Comparison of ENCODE assay signal across 21 mouse cellular contexts in the genomic region with DNA sequence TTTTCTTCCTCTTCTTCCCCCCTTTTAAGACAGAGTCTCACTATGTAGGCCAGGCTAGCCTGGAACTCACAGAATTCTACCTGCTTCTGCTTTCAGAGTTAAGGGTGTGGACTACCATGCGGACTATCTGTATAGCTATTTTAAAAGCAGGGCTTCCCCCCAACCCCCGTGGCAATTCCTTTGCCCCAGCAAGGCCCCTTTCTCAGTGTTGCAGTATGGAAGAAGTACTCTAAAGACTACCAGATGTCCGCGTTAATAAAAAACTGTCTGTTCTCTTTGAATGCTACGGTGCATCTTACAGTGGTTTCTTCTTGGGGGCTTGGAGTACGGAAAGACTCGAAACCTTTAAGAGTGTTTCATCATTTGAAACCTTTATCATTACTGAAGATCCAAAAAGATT. TPM values are rescaled to one million over a fixed set of nuclear protein-coding genes. Genes with fewer than 3 reads are reported as not detected.
A peak's percentile ranks its signal among the peaks of the same experiment; 100 is the strongest.
DNase-seq lines count a peak whose midpoint lies in the region; ATAC-seq lines count a peak whose summit lies in the region.
"Had no signal": no experiment of that assay in that cellular context is flagged by ENCODE, and none has a peak within 500 bp of the region (broad histone marks: within the 10 kb centered on the region; RNA-seq: fewer than 3 reads in every experiment).

No protein-coding gene starts in this region.

- peaks cover 26% of the 10 kb centered on the region for H3K36me3 ChIP-seq in forebrain, embryonic 10.5 days (replicated peaks)
- H3K36me3 ChIP-seq in forebrain, embryonic 15.5 days, result no peaks in the 10 kb centered on the region
- peaks cover 47% of the 10 kb centered on the region for H3K36me3 ChIP-seq in embryonic facial prominence, embryonic 13.5 days
- H3K36me3 ChIP-seq in limb, embryonic 13.5 days, result peaks cover 30% of the 10 kb centered on the region

- peaks cover 39% of the 10 kb centered on the region for H3K4me1 ChIP-seq in forebrain, embryonic 10.5 days
- no peaks in the 10 kb centered on the region for H3K4me1 ChIP-seq in forebrain, embryonic 15.5 days
- H3K4me1 ChIP-seq in embryonic facial prominence, embryonic 13.5 days, result peaks cover 81% of the 10 kb centered on the region
- peaks cover 56% of the 10 kb centered on the region for H3K4me1 ChIP-seq in limb, embryonic 13.5 days
- H3K4me1 ChIP-seq: stomach, embryonic 15.5 days had no signal

- H3K27ac ChIP-seq in forebrain, embryonic 10.5 days, result peak overlapping the region; percentile 60; the same call in 1 of the 2 replicates
- no peak overlapping the region for H3K27ac ChIP-seq in forebrain, embryonic 15.5 days (replicated peaks)
- peak overlapping the region; percentile 73 for H3K27ac ChIP-seq in embryonic facial prominence, embryonic 13.5 days
- H3K27ac ChIP-seq in limb, embryonic 13.5 days, result peak overlapping the region; percentile 77
- H3K27ac ChIP-seq: gastrocnemius, adult 2 months; heart, adult 2 months; kidney, postnatal 0 days; lung, embryonic 15.5 days; macrophage; midbrain, embryonic 13.5 days; stomach, embryonic 15.5 days had no signal

- no peaks in the 10 kb centered on the region for H3K27me3 ChIP-seq in forebrain, embryonic 10.5 days (ENCODE audit: poor library complexity, severe bottlenecking)
- no peaks in the 10 kb centered on the region for H3K27me3 ChIP-seq in forebrain, embryonic 15.5 days
- no peaks in the 10 kb centered on the region for H3K27me3 ChIP-seq in embryonic facial prominence, embryonic 13.5 days
- H3K27me3 ChIP-seq in limb, embryonic 13.5 days, result no peaks in the 10 kb centered on the region
- H3K27me3 ChIP-seq: CH12.LX; lung, embryonic 15.5 days; midbrain, embryonic 13.5 days; stomach, embryonic 15.5 days had no signal

- no peak overlapping the region for H3K9ac ChIP-seq in forebrain, embryonic 15.5 days (replicated peaks)
- no peak overlapping the region for H3K9ac ChIP-seq in embryonic facial prominence, embryonic 13.5 days
- no peak overlapping the region for H3K9ac ChIP-seq in limb, embryonic 13.5 days
- H3K9ac ChIP-seq: lung, embryonic 15.5 days; midbrain, embryonic 13.5 days; stomach, embryonic 15.5 days had no signal

- no peak for DNase-seq in forebrain, embryonic 10.5 days (ENCODE audit: extremely low spot score, low spot score)
- peak; percentile 27 for DNase-seq in 3T3-L1 (ENCODE audit: low read depth, low spot score)
- no peak for DNase-seq in adrenal gland, postnatal 14 days
- DNase-seq in layer of hippocampus, postnatal 14 days (ENCODE audit: low spot score in 2 of 2), result no peak
- no peak for DNase-seq in spleen, postnatal 36 days (ENCODE audit: low spot score in 2 of 2)
- DNase-seq: adrenal gland, postnatal 36 days; cerebellum, adult 11-12 months; cerebellum, postnatal 14 days; gastrocnemius, adult 2 months; heart, adult 2 months; kidney, adult 11 months; right cerebral cortex, postnatal 14 days had no signal

- no peak overlapping the region for H3K4me3 ChIP-seq in forebrain, embryonic 10.5 days
- H3K4me3 ChIP-seq in forebrain, embryonic 15.5 days, result no peak overlapping the region
- no peak overlapping the region for H3K4me3 ChIP-seq in embryonic facial prominence, embryonic 13.5 days
- H3K4me3 ChIP-seq in limb, embryonic 13.5 days, result no peak overlapping the region
- H3K4me3 ChIP-seq: gastrocnemius, adult 2 months; heart, adult 2 months; lung, embryonic 15.5 days; midbrain, embryonic 13.5 days; stomach, embryonic 15.5 days had no signal

- H3K4me2 ChIP-seq in forebrain, embryonic 15.5 days (replicated peaks), result no peak overlapping the region
- peak overlapping the region; percentile 24 for H3K4me2 ChIP-seq in embryonic facial prominence, embryonic 13.5 days
- peak overlapping the region; percentile 30; the same call in 1 of the 2 replicates for H3K4me2 ChIP-seq in limb, embryonic 13.5 days (replicated peaks)
- H3K4me2 ChIP-seq: lung, embryonic 15.5 days; midbrain, embryonic 13.5 days; stomach, embryonic 15.5 days had no signal

- no peaks in the 10 kb centered on the region for H3K9me3 ChIP-seq in forebrain, embryonic 10.5 days
- H3K9me3 ChIP-seq in forebrain, embryonic 15.5 days, result no peaks in the 10 kb centered on the region
- no peaks in the 10 kb centered on the region for H3K9me3 ChIP-seq in embryonic facial prominence, embryonic 13.5 days
- no peaks in the 10 kb centered on the region for H3K9me3 ChIP-seq in limb, embryonic 13.5 days
- H3K9me3 ChIP-seq: lung, embryonic 15.5 days; midbrain, embryonic 13.5 days; stomach, embryonic 15.5 days had no signal

- 70% methylated on average over 7 of the region's 7 CpGs for WGBS in forebrain, embryonic 10.5 days
- WGBS in forebrain, embryonic 15.5 days, result 91% methylated on average over 7 of the region's 7 CpGs
- WGBS in embryonic facial prominence, embryonic 13.5 days, result 26% methylated on average over 7 of the region's 7 CpGs
- WGBS in limb, embryonic 13.5 days, result 41% methylated on average over 7 of the region's 7 CpGs

- ATAC-seq in forebrain, embryonic 15.5 days (replicated peaks), result no peak
- no peak for ATAC-seq in embryonic facial prominence, embryonic 13.5 days (ENCODE audit: insufficient number of reproducible peaks, insufficient read depth, low FRiP score, low TSS enrichment, low read depth)
- no peak for ATAC-seq in limb, embryonic 13.5 days (ENCODE audit: low FRiP score, low read depth)
- ATAC-seq: midbrain, embryonic 13.5 days had no signal

RNA-seq across cellular contexts. Expression of a gene that starts 12.3 kb away (rescaled TPM):
- 4.1 and 4.9 TPM in 2 replicates for polyA plus RNA-seq in forebrain, embryonic 10.5 days (2016; fragmentation: Nextera tagmentation; extraction: Ambion mirVana)
- 4.0 and 5.2 TPM in 2 replicates for polyA plus RNA-seq in forebrain, embryonic 15.5 days (2015; fragmentation: Nextera tagmentation; extraction: Ambion mirVana)
- 47.1 and 58.1 TPM in 2 replicates for polyA plus RNA-seq in embryonic facial prominence, embryonic 13.5 days (2015; fragmentation: Nextera tagmentation; extraction: Ambion mirVana)
- polyA plus RNA-seq in limb, embryonic 13.5 days (2015; fragmentation: Nextera tagmentation; extraction: Ambion mirVana), result 28.1 and 28.4 TPM in 2 replicates
- total RNA-seq in adrenal gland, postnatal 14 days (2021), result 22.7 and 32.0 TPM in 2 replicates
- total RNA-seq in layer of hippocampus, postnatal 14 days (2021), result 10 to 100 TPM; 17.7 to 22.2 TPM
